Mouse (Mus musculus): ENCODE measurements around the gene Lmnb2.

The Lmnb2 gene

GRCm38 (mm10) chr10:80917779-80918434, at the start of gene Lmnb2:
TSS of gene Lmnb2 (minus strand) at chr10:80918245.
- in situ Hi-C loops (cut with MboI; ENCODE audit: unreplicated experiment in 2 of 2): no loop called here

GRCm38 (mm10) chr10:80967101-80967656, 49.1 kb upstream of the Lmnb2 start:
- in situ Hi-C loops (cut with MboI; ENCODE audit: unreplicated experiment in 2 of 2): no loop called here

- in situ Hi-C loops (cut with MboI; ENCODE audit: unreplicated experiment in 2 of 2): no loop called here
Observed at GRCm38 (mm10) chr10:80966296-80966695, 48.3 kb upstream of the Lmnb2 start.

- in situ Hi-C loops (cut with MboI; ENCODE audit: unreplicated experiment in 2 of 2): loop anchor here in 1 of 2 experiments (5.0 kb wide), 1 partner anchor 36 kb away; no protein-coding TSS in a partner anchor
Observed at GRCm38 (mm10) chr10:80963031-80963975, 45.3 kb upstream of the Lmnb2 start.

GRCm38 (mm10) chr10:80962585-80962984, 44.5 kb upstream of the Lmnb2 start:
- in situ Hi-C loops (cut with MboI; ENCODE audit: unreplicated experiment in 2 of 2): loop anchor here in 1 of 2 experiments (5.0 kb wide), 1 partner anchor 35 kb away; no protein-coding TSS in a partner anchor

GRCm38 (mm10) chr10:80962051-80962472, 44.0 kb upstream of the Lmnb2 start:
- in situ Hi-C loops (cut with MboI; ENCODE audit: unreplicated experiment in 2 of 2): loop anchor here in 1 of 2 experiments (5.0 kb wide), 1 partner anchor 35 kb away; no protein-coding TSS in a partner anchor

GRCm38 (mm10) chr10:80960551-80961508, 42.8 kb upstream of the Lmnb2 start:
- in situ Hi-C loops (cut with MboI; ENCODE audit: unreplicated experiment in 2 of 2): loop anchor here in 1 of 2 experiments (5.0 kb wide), 1 partner anchor 34 kb away; no protein-coding TSS in a partner anchor

- in situ Hi-C loops (cut with MboI; ENCODE audit: unreplicated experiment in 2 of 2): no loop called here
Observed at GRCm38 (mm10) chr10:80958979-80959637, 41.1 kb upstream of the Lmnb2 start.

- in situ Hi-C loops (cut with MboI; ENCODE audit: unreplicated experiment in 2 of 2): no loop called here
Observed at GRCm38 (mm10) chr10:80957791-80958190, 39.7 kb upstream of the Lmnb2 start.

GRCm38 (mm10) chr10:80956901-80957300, 38.9 kb upstream of the Lmnb2 start:
- in situ Hi-C loops (cut with MboI; ENCODE audit: unreplicated experiment in 2 of 2): no loop called here

- in situ Hi-C loops (cut with MboI; ENCODE audit: unreplicated experiment in 2 of 2): no loop called here
Observed at GRCm38 (mm10) chr10:80956385-80956784, 38.3 kb upstream of the Lmnb2 start.

- in situ Hi-C loops (cut with MboI; ENCODE audit: unreplicated experiment in 2 of 2): no loop called here
Observed at GRCm38 (mm10) chr10:80955536-80955935, 37.5 kb upstream of the Lmnb2 start.

GRCm38 (mm10) chr10:80954843-80955242, 36.8 kb upstream of the Lmnb2 start:
- in situ Hi-C loops (cut with MboI; ENCODE audit: unreplicated experiment in 2 of 2): no loop called here

GRCm38 (mm10) chr10:80954415-80954814, 36.4 kb upstream of the Lmnb2 start:
- in situ Hi-C loops (cut with MboI; ENCODE audit: unreplicated experiment in 2 of 2): no loop called here

GRCm38 (mm10) chr10:80952449-80952848, 34.4 kb upstream of the Lmnb2 start:
- in situ Hi-C loops (cut with MboI; ENCODE audit: unreplicated experiment in 2 of 2): no loop called here

- in situ Hi-C loops (cut with MboI; ENCODE audit: unreplicated experiment in 2 of 2): no loop called here
Observed at GRCm38 (mm10) chr10:80951761-80952390, 33.8 kb upstream of the Lmnb2 start.

- in situ Hi-C loops (cut with MboI; ENCODE audit: unreplicated experiment in 2 of 2): no loop called here
Observed at GRCm38 (mm10) chr10:80950314-80950713, 32.3 kb upstream of the Lmnb2 start.

- in situ Hi-C loops (cut with MboI; ENCODE audit: unreplicated experiment in 2 of 2): no loop called here
Observed at GRCm38 (mm10) chr10:80949081-80949480, 31.0 kb upstream of the Lmnb2 start.

- in situ Hi-C loops (cut with MboI; ENCODE audit: unreplicated experiment in 2 of 2): no loop called here
Observed at GRCm38 (mm10) chr10:80948570-80948969, 30.5 kb upstream of the Lmnb2 start.

Measured in v-Abl transformed pro-B cells (cell line).